Mouse (Mus musculus) cerebellum, adult 9-10 months (tissue): ENCODE data around the gene Phactr1.

Experiments
- DNase-seq: peaks from one replicate; pipeline ENCODE4 v3.0.0; 2022

The Phactr1 gene

GRCm38 (mm10) chr13:42872125-42872524, 191.7 kb downstream of the Phactr1 start:
- DNase-seq: no peak

- no peak for DNase-seq
Observed at GRCm38 (mm10) chr13:42878346-42878745, 197.9 kb downstream of the Phactr1 start.

GRCm38 (mm10) chr13:42884033-42884724, 203.8 kb downstream of the Phactr1 start:
- DNase-seq: no peak

GRCm38 (mm10) chr13:42884725-42885115, 204.3 kb downstream of the Phactr1 start:
- no peak for DNase-seq

- DNase-seq: no peak
Observed at GRCm38 (mm10) chr13:42887701-42888100, 207.3 kb downstream of the Phactr1 start.

GRCm38 (mm10) chr13:42889516-42890474, 209.4 kb downstream of the Phactr1 start:
- DNase-seq: no peak

GRCm38 (mm10) chr13:42890651-42891050, 210.2 kb downstream of the Phactr1 start:
- DNase-seq: no peak

GRCm38 (mm10) chr13:42894016-42894415, 213.6 kb downstream of the Phactr1 start:
- DNase-seq: no peak

- no peak for DNase-seq
Observed at GRCm38 (mm10) chr13:42894598-42894997, 214.2 kb downstream of the Phactr1 start.

- no peak for DNase-seq
Observed at GRCm38 (mm10) chr13:42895980-42896379, 215.6 kb downstream of the Phactr1 start.

GRCm38 (mm10) chr13:42899611-42900010, 219.2 kb downstream of the Phactr1 start:
- DNase-seq: no peak

- DNase-seq: no peak
Observed at GRCm38 (mm10) chr13:42901837-42902236, 221.4 kb downstream of the Phactr1 start.

GRCm38 (mm10) chr13:42902859-42903258, 222.4 kb downstream of the Phactr1 start:
- no peak for DNase-seq

- DNase-seq: no peak
Observed at GRCm38 (mm10) chr13:42905818-42906217, 225.4 kb downstream of the Phactr1 start.

GRCm38 (mm10) chr13:42906990-42907389, 226.6 kb downstream of the Phactr1 start:
- no peak for DNase-seq

GRCm38 (mm10) chr13:42915081-42915480, 234.7 kb downstream of the Phactr1 start:
- no peak for DNase-seq

- DNase-seq: no peak
Observed at GRCm38 (mm10) chr13:42915851-42916193, 235.4 kb downstream of the Phactr1 start.

GRCm38 (mm10) chr13:42916194-42917033, 236.0 kb downstream of the Phactr1 start:
- DNase-seq: peak; percentile 71

- DNase-seq: peak; percentile 76
Observed at GRCm38 (mm10) chr13:42917251-42917650, 236.8 kb downstream of the Phactr1 start.

GRCm38 (mm10) chr13:42920062-42920461, 239.6 kb downstream of the Phactr1 start:
- DNase-seq: no peak

GRCm38 (mm10) chr13:42921769-42922450, 241.5 kb downstream of the Phactr1 start:
- DNase-seq: no peak

GRCm38 (mm10) chr13:42927778-42928177, 247.4 kb downstream of the Phactr1 start:
- DNase-seq: no peak
